Mouse (Mus musculus) kidney, adult 11 months (tissue): ENCODE measurements at regions not wholly inside any gene's neighbourhood (a gene's known extent, or its start where the extent isn't known, plus 50 kb on each side); places are given as distances from the start of the nearest gene placed in this dataset.

Experiments
- DNase-seq: peaks from one replicate; pipeline ENCODE4 v3.0.0; 2022

DNA sequence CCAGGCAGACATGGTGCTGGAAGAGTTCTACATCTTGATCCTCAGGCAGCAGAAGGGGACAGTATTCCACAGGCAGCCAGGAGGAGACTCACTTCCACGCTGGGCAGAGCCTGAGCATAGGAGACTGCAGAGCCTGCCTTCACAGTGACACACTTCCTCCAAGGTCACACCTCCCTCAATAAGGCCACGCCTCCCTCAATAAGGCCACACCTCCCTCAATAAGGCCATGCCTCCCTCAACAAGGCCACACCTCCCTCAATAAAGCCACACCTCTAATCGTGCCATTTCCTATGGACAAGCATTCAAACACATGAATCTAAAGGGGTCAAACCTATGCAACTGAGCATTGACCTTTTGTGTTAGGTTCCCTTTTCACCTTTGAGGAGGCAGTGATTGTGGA lies 88.5 kb upstream of the Mphosph6 start:
- DNase-seq, result no peak

DNA sequence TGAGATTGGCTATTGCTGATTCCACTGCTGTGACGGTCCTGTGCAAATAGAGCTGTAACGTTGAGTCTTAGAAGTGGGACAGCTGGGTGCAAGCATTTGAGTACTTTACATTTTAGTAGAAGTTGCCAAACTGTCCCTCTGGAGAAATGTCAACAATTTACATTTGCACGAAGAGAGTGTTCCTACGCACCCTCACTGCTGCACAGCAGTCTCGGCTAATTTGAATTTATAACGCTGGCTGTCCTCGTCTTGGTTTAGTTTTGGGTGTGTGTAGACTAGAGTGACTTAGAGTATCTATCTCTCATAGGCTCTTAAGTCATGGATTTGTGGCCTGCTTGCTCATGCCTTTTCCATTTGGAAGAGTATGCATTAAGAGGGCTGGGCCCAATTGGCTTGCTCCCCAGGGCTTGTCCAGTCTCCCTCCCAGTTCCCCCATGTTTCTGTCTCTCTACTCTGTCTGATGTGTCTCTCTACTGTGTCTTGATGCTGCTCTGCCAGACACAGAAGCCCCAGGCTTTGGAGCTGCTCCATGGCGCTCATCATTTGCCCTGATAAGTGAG lies 79.8 kb upstream of the Mphosph6 start:
- no peak for DNase-seq

GRCm38 (mm10) chr8:117880279-117880975 lies 78.7 kb upstream of the Mphosph6 start:
- no peak for DNase-seq

- DNase-seq, result no peak
Measured at GRCm38 (mm10) chr8:117873611-117874010, 71.9 kb upstream of the Mphosph6 start.

- DNase-seq, result no peak
Measured at GRCm38 (mm10) chr8:117867138-117867537, 65.4 kb upstream of the Mphosph6 start.

DNA sequence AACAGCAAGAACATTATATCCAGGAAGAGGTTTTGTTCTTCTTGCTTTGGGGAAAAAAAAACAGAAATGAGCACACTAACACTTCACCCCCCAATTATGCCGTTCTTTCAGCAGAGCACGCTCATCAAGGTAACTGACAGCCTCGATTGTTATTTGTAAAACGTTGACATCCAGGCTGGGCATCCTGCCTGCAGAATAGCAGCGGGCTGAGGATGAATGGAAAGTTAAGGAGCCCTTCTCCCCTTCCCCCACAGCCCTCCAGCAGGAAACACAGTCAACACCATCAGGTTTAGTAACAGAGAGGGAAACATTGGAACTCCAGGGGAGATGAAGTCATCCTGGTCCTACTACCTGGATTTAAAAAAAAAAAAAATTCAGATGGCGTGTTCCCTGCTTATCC lies 63.3 kb upstream of the Mphosph6 start:
- no peak for DNase-seq

DNA sequence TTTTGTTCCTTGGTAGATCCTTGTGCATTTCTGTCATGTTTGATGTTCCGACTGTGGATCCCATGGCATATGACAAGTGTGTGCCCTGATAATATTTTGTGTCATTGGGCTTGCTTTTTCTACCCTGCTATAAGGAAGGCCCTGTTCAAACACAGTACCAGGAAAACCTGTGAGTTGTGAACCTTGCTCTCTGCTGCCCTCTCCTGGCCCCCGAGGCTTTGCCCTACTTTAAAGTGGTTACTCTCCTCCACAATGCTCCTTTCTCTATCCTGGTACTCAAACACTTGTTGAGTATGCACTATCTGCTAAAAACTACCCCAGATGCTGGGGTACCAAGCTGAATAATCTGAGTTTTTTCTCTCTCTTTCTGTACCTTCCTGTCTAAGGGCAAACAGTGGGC lies 62.1 kb upstream of the Mphosph6 start:
- DNase-seq, result peak; percentile 7

- DNase-seq, result no peak
Measured at GRCm38 (mm10) chr8:117862318-117862717, 60.6 kb upstream of the Mphosph6 start.

DNA sequence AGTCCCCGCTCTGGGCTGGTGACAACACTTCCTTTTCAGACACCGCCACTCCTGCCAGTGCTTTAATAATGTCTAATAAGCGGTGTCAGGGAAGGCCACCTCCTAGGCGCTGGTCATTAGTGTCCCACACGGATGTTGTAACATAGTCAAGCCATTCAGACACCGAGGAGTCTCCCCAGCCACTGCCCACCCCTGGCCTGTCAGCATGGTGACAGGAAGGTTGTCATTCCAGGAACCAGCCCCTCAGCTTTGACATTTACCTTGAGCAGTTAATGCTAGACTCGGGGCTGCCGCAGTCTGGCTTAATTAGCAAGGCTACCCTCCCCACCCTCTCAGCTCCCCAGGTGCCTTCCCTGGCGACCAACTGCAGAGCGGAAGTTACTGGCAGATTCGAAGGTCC lies 58.0 kb upstream of the Mphosph6 start:
- DNase-seq, result no peak

DNA sequence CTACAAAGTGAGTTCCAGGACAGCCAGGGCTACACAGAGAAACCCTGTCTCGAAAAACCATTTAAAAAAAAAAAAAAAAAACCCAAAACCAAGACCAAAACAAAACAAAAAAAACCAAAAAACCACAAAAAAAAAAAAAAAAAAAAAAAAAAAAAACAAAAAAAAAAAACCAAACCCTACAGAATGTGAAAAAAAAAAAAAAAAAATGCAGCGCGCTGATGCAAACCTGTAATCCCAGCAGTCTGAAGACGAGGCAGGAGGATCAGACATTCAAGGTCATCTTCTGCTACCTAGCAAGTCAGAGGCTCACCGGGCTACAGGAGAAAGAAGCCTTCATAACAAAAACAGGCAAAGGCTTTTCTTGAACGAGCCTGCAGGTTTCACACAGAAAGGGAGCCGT lies 57.4 kb upstream of the Mphosph6 start:
- no peak for DNase-seq

GRCm38 (mm10) chr8:117856121-117856520 lies 54.4 kb upstream of the Mphosph6 start:
- no peak for DNase-seq

- DNase-seq, result no peak
Measured at GRCm38 (mm10) chr8:117854942-117855491, 53.3 kb upstream of the Mphosph6 start.

GRCm38 (mm10) chr8:117854301-117854700 lies 52.6 kb upstream of the Mphosph6 start:
- no peak for DNase-seq

DNA sequence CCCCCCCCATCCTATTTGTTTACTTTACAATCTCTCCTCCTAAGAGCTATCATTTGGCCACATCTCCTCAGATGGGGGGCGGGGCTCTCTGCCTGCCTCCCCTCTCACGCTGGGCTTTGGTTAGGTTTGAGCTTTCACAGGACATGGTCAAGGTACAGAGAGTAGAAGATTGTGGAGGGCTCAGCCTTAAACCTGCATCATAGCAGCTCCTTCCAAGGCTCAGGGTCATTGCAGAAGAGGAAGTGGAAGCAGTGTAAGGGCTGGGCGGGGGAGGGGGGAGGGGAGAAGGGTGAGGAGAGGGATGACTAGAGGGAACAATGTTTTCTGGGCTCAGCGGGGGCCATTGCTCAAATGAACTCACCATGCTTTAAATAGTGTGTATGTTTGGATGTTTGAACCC lies 51.7 kb upstream of the Mphosph6 start:
- no peak for DNase-seq

GRCm38 (mm10) chr8:117852521-117852920 lies 50.8 kb upstream of the Mphosph6 start:
- no peak for DNase-seq
